Mouse (Mus musculus) bone marrow, adult 2 months (tissue): ENCODE data around the gene Pcdh18. TPM values are rescaled to one million over a fixed set of nuclear protein-coding genes. Genes with fewer than 3 reads are reported as not detected.

Source experiments
- H3K27ac ChIP-seq: fragments of 200-500 bp; 2 replicates; pipeline ENCODE4 v1.5.1; 2012; ENCODE audit warnings: low read depth, mild to moderate bottlenecking, control low read depth, inconsistent platforms, low read length; ENCODE audit not compliant: control insufficient read depth, poor library complexity, insufficient read depth
- H3K4me1 ChIP-seq: fragments of 200-500 bp; 2 replicates; pipeline ENCODE4 v1.6.1; 2011; ENCODE audit warnings: low read length; ENCODE audit not compliant: control insufficient read depth, insufficient read depth
- H3K4me3 ChIP-seq: fragments of 200-500 bp; replicated peaks from 2 replicates; pipeline ENCODE3; 2011; ENCODE audit warnings: mild to moderate bottlenecking, low read depth, low read length, control low read depth; ENCODE audit not compliant: control insufficient read depth
- CTCF ChIP-seq: fragments of 200-500 bp; IDR thresholded peaks from 2 replicates; pipeline ENCODE4 v1.5.1; 2011; ENCODE audit warnings: low read length, control low read depth; ENCODE audit not compliant: control insufficient read depth, insufficient read depth
- POLR2A ChIP-seq: fragments of 200-500 bp; IDR thresholded peaks from 2 replicates; pipeline ENCODE4 v1.6.1; 2011; ENCODE audit warnings: low read depth, mild to moderate bottlenecking, control low read depth, low read length, borderline replicate concordance; ENCODE audit not compliant: control insufficient read depth
- WGBS: fragments of 180-500 bp; shearing (Covaris S2); methylation state at CpG from one replicate; pipeline ENCODE4 v1.1.7; 2018; 5-methylcytosine and 5-hydroxymethylcytosine counted together
- polyA plus RNA-seq: library from polyadenylated mRNA; stranded (reverse); fragments of >200 nt; gene quantifications from 2 replicates; pipeline ENCODE4 v1.2.4, GENCODE M21; 2011; ENCODE audit warnings: low replicate concordance; ENCODE audit not compliant: missing spikeins, insufficient read depth, insufficient read length

Pcdh18 gene
- polyA plus RNA-seq, 1 experiment = 0.57 TPM

DNA sequence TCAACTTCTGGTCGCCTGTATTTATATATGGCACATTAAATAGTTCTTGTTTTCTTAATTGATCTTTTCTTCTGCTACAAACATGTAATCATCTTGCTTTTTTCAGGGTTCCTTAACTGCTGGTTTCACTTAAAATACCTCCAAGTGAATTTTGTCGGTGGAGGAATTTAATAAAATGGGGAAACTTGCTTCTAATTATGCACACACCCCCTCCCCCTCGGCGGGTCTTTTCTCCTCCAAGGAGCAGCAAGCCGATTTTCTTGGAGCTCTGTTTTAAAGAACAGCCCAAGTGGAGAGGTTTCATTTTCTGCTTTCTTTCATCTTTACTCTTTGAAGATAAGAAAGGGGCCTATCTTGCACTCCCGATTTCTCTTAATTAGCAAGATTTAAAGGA, 498 bp upstream of the Pcdh18 start:
- TF ChIP-seq CTCF (no peak), POLR2A (no peak)
- WGBS = 3% methylated on average over 6 of the region's 6 CpGs
- Histone ChIP-seq H3K4me3 (no peak overlapping the region), H3K4me1 (no peaks in the 10 kb centered on the region), H3K27ac (no peak overlapping the region)

- no peak overlapping the region for H3K27ac ChIP-seq
Measured at GRCm38 (mm10) chr3:49755986-49756845, 909 bp downstream of the Pcdh18 start.

GRCm38 (mm10) chr3:49752766-49753165, 4.4 kb downstream of the Pcdh18 start:
- H3K4me1 ChIP-seq = no peaks in the 10 kb centered on the region

More at GRCm38 (mm10) chr3:49755986-49756845, 909 bp downstream of the Pcdh18 start:
- H3K4me3 ChIP-seq = no peak overlapping the region
- WGBS = 7% methylated on average over 36 of the region's 36 CpGs
- no peak for TF ChIP-seq POLR2A
- TF ChIP-seq CTCF = no peak
- H3K4me1 ChIP-seq = no peaks in the 10 kb centered on the region

DNA sequence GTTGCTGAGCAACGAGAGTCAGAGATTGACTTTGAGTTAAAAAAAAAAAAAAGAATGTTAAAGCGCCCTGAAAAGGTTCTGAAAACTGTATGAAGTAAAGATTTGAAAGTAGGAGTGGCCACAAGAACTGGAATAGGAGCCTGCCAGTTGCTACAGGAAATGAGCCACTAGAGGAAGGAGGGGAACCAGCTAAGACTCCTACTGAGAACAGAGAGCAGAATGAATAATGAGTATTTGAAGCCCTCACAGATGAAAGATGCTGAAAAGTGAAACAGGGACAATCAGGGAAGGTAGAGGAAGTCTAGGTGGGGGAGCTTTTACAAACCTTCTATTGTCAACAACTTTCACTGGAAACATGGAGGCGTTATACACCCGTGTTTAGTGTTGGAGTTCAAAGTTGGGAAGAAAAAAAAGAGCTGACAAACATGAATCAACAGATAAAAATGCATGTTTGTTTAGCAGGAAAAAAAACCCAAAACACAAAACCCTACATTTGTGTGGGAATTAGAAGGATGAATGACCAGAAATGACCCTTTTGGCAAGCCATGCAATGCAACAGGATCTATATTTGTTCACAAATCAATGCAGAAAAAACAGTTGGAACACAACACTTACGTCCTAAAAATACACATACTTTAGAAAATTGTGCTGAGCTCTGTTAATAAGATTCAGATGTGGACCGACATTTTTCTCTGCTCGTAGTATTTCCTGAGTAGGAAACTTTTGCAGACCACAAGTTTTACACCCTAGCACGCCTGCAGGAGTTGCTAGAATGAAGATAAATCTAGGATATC, 7.4 kb downstream of the Pcdh18 start:
- 44% methylated on average over 8 of the region's 8 CpGs for WGBS
- Histone ChIP-seq H3K27ac (no peak overlapping the region), H3K4me1 (no peaks in the 10 kb centered on the region), H3K4me3 (no peak overlapping the region)
- no peak for TF ChIP-seq POLR2A

More at GRCm38 (mm10) chr3:49752766-49753165, 4.4 kb downstream of the Pcdh18 start:
- WGBS = 68% methylated on average over 4 of the region's 4 CpGs
- Histone ChIP-seq H3K27ac (no peak overlapping the region), H3K4me3 (no peak overlapping the region)
- TF ChIP-seq CTCF = no peak
- no peak for TF ChIP-seq POLR2A

- Histone ChIP-seq H3K4me1 (no peaks in the 10 kb centered on the region), H3K4me3 (no peak overlapping the region), H3K27ac (no peak overlapping the region)
- TF ChIP-seq CTCF = no peak
- no peak for TF ChIP-seq POLR2A
- 77% methylated on average over 1 of the region's 1 CpGs for WGBS
Measured at GRCm38 (mm10) chr3:49748054-49748453, 9.1 kb downstream of the Pcdh18 start.

- Histone ChIP-seq H3K4me1 (no peaks in the 10 kb centered on the region), H3K27ac (no peak overlapping the region), H3K4me3 (no peak overlapping the region)
- TF ChIP-seq CTCF (no peak), POLR2A (no peak)
- WGBS = 67% methylated on average over 2 of the region's 2 CpGs
Measured at GRCm38 (mm10) chr3:49739061-49739460, 18.1 kb downstream of the Pcdh18 start.

DNA sequence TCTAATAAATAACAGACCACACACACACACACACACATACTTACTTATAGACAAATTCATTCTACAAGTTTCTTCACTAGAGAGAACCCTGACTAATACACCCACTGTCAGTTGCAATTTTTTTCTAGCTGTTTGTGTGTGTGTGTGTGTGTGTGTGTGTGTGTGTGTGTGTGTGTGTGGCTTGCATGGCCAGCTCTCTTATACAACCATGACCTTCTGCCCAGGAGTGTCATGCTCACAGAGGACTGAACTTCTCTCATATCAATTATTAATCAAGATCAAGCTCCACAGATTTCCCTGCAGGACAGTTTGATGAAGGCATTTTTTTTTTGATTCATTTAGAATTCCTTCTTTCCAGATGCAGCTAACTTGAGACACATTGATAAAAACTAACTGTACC, 18.6 kb downstream of the Pcdh18 start:
- TF ChIP-seq CTCF (no peak), POLR2A (no peak)
- H3K4me3 ChIP-seq = no peak overlapping the region
- H3K27ac ChIP-seq = no peak overlapping the region
- H3K4me1 ChIP-seq = no peaks in the 10 kb centered on the region

- Histone ChIP-seq H3K27ac (no peak overlapping the region), H3K4me1 (no peaks in the 10 kb centered on the region), H3K4me3 (no peak overlapping the region)
- WGBS = 86% methylated on average over 2 of the region's 2 CpGs
- TF ChIP-seq POLR2A (no peak), CTCF (no peak)
Measured at GRCm38 (mm10) chr3:49706503-49706902, 50.6 kb downstream of the Pcdh18 start.
